Mouse (Mus musculus) brown adipose tissue, adult 24 weeks (tissue): Measurements from ENCODE around the gene Cdc42ep2. TPM values are rescaled to one million over a fixed set of nuclear protein-coding genes. Genes with fewer than 3 reads are reported as not detected.

Source experiments
- H3K27ac ChIP-seq: fragments of 200-500 bp; replicated peaks from 2 replicates; pipeline ENCODE4 v1.5.1; 2012; ENCODE audit warnings: low read depth, mild to moderate bottlenecking, low read length
- H3K4me1 ChIP-seq: fragments of 200-500 bp; 2 replicates; pipeline ENCODE4 v1.6.1; 2012; ENCODE audit warnings: low read length, mixed read lengths; ENCODE audit not compliant: control insufficient read depth, insufficient read depth, insufficient read length
- H3K4me3 ChIP-seq: fragments of 200-500 bp; 2 replicates; pipeline ENCODE4 v1.5.1; 2012; ENCODE audit warnings: low read depth, mild to moderate bottlenecking, low read length, moderate library complexity; ENCODE audit not compliant: insufficient read depth
- polyA plus RNA-seq: library from polyadenylated mRNA; stranded (reverse); fragments of >200 nt; gene quantifications from 2 replicates; pipeline ENCODE4 v1.2.4, GENCODE M21; 2012; ENCODE audit not compliant: missing spikeins, insufficient read depth, insufficient read length

Cdc42ep2 gene
- polyA plus RNA-seq, 1 experiment: 4.0 TPM

DNA sequence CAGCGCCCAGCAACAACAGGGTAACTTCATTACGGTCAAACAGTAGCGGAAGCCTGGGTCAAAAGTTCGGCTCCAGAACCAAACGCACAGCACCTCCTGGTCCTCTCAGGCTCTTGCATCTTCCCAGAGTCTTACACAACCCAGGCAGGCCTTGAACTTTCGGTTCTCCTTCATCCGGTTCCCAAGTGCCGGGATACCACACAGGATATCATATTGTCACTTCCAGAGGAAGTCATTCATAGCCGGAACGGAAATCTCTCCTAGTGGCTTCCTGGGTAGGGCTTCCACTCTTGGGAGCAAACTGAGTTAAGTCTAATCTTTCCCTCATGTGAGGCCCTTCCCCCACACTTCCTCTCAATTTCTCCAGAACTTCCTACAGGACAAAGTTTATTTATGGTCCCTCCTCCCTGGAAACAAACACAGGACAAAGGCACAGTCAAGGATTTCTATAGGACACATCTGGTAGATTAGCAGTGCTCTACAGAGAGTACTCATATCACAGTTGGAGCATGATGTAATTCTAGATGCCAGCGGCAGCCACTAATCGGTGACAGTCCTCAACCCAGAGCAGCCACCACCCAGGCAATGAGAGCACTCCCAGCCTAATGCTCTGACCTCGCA lies 27.6 kb upstream of the Cdc42ep2 start:
- Histone ChIP-seq H3K27ac (peak overlapping the region; percentile 97), H3K4me1 (peaks cover 39% of the 10 kb centered on the region), H3K4me3 (peak overlapping the region; percentile 59)

DNA sequence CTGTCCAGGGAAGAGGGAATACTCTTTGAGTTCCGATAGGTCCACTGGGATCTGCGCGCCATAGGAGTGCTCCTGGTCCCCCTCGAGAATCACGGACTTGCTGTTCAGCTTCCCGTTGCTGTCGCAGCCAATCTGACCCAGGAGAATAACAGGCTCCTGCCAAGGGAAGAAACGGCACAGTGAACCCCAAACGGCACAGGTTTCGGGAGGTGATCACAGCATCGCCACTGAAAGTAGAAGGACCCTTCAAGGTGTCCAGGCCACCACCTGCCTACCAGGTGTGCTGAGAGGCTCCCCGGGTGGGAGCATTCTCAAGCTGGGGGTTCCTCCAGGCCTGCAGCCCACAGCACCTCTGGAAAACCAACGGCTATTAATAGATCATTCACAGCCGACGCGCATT lies 27.0 kb upstream of the Cdc42ep2 start:
- Histone ChIP-seq H3K27ac (peak overlapping the region; percentile 95), H3K4me3 (peak overlapping the region; percentile 59), H3K4me1 (peaks cover 41% of the 10 kb centered on the region)

DNA sequence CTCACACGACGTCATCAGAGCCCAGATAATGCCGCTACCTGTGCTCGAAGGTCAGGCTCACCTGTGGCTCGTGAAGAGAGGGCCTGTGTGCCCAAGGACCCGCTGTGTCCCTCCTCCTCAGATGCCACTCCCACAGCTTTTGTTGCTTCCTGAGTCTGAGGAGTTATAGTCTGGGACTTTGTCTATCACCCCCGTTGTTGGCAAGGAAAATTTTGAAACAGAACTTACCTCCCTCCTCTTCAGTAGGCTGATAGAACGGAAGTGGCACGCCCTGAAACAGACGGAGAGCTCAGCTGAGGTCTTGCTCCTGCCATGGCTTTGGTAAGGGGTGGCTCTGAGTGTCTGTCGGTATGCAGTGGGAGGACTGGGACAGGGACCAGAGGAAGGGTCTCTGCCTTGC lies 25.6 kb upstream of the Cdc42ep2 start:
- Histone ChIP-seq H3K27ac (peak overlapping the region; percentile 95), H3K4me3 (peak overlapping the region; percentile 59), H3K4me1 (peaks cover 50% of the 10 kb centered on the region)

DNA sequence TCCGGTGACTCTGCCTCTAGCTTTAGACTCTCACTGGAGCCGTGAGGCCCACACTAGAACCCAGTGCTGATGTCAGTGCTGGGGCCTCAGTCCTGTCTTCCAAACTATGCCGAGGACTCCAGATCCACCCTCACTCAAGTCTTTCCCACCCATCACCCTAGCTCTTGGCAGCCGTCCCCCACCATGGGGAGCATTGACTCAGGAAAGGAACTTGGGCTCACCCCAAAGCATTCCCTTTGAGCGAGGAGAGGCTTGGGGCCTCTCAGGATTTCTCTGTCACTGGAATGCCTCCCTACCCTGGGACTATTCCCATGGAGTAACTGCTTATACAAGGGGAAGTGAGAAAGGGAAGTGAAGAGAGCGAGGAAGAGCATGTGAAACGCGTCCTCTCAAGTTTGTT lies 21.3 kb upstream of the Cdc42ep2 start:
- H3K4me3 ChIP-seq: no peak overlapping the region
- H3K27ac ChIP-seq: peak overlapping the region; percentile 83
- H3K4me1 ChIP-seq: peaks cover 49% of the 10 kb centered on the region

DNA sequence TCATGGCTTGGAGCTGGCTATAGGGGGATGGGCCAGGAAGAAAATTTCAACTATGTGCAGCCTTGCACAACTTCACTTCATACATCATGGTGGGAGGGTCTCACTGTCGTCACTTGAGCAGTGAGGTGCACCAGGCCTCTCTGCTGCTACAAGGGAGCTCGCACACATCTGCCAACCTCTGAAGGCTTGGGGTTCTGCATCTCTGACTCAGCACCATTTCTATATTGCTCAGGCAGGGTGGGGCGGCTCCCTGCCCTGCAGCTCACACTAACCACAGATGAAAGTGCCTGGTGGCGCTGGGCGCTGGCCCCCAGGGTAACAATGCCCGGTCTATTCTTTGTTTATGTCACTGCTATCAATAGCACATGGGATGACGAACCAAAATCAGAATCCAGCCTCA lies 20.4 kb upstream of the Cdc42ep2 start:
- no peak overlapping the region for H3K4me3 ChIP-seq
- peaks cover 53% of the 10 kb centered on the region for H3K4me1 ChIP-seq
- peak overlapping the region; percentile 83 for H3K27ac ChIP-seq

GRCm38 (mm10) chr19:5944145-5944544 lies 19.5 kb upstream of the Cdc42ep2 start:
- Histone ChIP-seq H3K4me1 (peaks cover 57% of the 10 kb centered on the region), H3K27ac (peak overlapping the region; percentile 25; the same call in 1 of the 2 replicates), H3K4me3 (no peak overlapping the region)

DNA sequence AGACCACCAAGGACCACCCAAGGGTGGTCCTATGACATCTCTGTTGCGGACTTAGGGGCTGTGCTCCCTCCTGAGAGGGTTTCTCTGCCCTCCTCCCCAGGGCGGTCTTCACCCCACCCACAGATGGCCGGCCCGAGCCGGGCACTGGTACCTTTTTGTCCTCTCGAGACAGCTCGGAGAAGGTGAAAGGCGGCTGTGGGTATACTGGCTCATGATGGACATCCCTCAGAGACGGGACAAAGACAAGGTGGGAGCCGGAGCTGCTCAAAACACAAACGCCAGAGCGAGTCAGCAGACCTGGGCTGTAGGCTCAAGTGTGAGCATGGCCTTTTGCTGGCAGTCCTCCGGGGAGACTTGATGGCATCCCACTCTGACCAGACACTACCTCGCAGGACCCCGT lies 18.8 kb upstream of the Cdc42ep2 start:
- Histone ChIP-seq H3K4me3 (no peak overlapping the region), H3K27ac (no peak overlapping the region), H3K4me1 (peaks cover 57% of the 10 kb centered on the region)

GRCm38 (mm10) chr19:5942581-5942980 lies 18.0 kb upstream of the Cdc42ep2 start:
- peaks cover 61% of the 10 kb centered on the region for H3K4me1 ChIP-seq
- H3K4me3 ChIP-seq: no peak overlapping the region
- peak overlapping the region; percentile 19; the same call in 1 of the 2 replicates for H3K27ac ChIP-seq

GRCm38 (mm10) chr19:5940656-5941055 lies 16.0 kb upstream of the Cdc42ep2 start:
- Histone ChIP-seq H3K27ac (peak overlapping the region; percentile 97), H3K4me1 (peaks cover 52% of the 10 kb centered on the region), H3K4me3 (no peak overlapping the region; the same call in 1 of the 2 replicates)

DNA sequence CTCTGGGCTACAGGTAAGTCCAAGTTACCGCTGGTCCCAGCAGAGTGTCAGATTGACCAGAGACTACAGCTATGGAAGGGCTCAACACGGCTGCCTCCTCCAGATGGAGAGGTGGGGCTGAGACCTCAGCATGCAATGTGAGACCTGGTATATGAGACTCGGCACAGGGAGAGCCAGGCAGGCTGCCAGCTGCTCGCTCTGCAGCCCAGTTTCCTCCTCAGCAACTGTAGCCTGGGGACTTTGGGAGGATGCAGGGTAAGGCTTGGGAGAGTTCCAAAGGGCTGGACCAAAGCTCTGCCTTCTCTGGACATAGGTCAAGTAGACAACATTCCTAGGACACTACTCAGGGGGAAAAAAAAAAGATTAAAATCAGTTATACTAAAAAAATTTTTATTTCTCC lies 15.6 kb upstream of the Cdc42ep2 start:
- peaks cover 52% of the 10 kb centered on the region for H3K4me1 ChIP-seq
- no peak overlapping the region for H3K4me3 ChIP-seq
- peak overlapping the region; percentile 97 for H3K27ac ChIP-seq

DNA sequence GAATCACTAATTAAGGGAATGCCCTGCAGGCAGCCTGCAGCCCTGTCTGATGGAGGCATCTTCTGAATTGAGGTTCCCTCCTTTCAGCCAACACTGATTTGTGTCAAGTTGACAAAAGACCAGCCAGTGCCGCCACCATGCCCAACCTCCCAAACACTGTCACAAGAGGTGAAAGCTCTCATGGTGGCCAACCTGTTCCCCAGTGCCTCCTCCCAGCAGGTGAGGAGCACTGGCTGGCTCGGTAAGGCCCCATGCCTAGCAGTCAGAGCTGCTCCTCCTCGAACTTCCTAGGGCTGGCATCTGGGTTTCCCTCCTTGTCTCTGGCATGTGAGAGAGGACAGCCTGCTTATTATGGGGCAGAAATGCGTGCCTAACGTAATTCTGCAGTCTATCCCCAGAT lies 15.1 kb upstream of the Cdc42ep2 start:
- Histone ChIP-seq H3K4me1 (peaks cover 51% of the 10 kb centered on the region), H3K4me3 (no peak overlapping the region), H3K27ac (peak overlapping the region; percentile 70)

DNA sequence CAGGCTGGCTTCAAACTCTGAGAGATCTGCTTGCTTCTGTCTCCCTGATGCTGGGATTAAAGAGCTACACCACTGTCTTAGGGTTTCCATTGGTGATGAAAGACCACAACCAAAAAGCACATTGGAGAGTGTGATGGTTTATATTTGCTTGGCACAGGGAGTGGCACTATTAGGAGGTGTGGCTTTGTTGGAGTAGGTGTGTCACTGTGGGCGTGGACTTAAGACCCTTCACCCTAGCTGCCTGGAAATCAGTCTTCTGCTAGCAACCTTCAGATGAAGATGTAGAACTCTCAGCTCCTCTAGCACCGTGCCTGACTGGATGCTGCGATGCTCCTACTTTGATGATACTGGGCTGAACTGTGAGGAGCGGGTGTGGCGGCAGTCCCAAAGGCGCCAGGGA lies 13.9 kb upstream of the Cdc42ep2 start:
- Histone ChIP-seq H3K4me3 (no peak overlapping the region), H3K27ac (peak overlapping the region; percentile 62; the same call in 1 of the 2 replicates), H3K4me1 (peaks cover 42% of the 10 kb centered on the region)

DNA sequence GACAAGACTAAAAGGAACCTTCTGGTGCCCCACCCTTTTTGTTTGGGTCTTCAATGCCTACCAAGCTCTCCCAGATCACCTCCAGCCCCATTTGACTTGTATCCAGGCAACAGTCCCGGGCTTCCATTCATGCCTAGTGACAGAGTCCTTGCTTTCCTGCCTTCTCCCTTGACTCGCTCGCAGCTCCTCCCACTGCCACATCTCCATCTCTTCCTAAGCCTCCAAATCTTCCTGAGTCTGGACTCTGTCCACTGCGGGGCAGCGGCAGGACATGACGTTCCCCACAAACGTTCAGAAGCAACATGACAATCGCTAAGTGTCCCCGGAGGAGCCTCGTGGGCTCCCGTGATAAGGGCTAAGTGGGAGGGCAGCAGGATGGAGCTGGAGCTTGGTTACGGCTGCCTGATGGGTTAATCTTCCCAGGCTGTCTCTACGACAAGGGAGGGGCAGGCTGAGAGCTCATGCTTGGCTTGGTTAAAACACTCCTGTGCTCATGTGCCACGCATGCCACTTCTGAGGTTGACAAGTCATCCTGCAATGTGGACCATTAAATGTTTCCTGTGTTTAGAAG lies 13.3 kb upstream of the Cdc42ep2 start:
- Histone ChIP-seq H3K4me3 (no peak overlapping the region), H3K4me1 (peaks cover 42% of the 10 kb centered on the region), H3K27ac (peak overlapping the region; percentile 62)

- H3K4me1 ChIP-seq: peaks cover 38% of the 10 kb centered on the region
- H3K27ac ChIP-seq: peak overlapping the region; percentile 62
- H3K4me3 ChIP-seq: no peak overlapping the region
Measured at GRCm38 (mm10) chr19:5937095-5937835, 12.6 kb upstream of the Cdc42ep2 start.

DNA sequence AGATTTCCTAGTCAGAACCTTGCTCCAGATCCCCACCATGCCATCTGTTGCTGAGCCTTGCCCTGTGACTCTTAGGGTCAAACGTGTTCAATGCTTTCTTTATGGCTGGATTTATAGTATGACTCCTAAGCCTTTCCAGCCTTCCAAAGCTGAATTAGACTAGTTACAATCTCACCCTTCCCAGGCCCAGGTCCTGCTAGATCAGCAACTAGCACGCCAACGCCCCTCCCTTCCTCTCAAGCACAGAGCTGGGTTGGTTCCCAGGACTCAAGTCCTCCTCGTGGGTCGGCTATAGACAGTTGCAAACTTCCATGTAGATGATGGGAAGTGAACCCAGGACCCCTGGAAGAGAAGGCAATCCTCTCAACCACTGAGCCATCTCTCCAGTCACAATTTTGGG lies 11.1 kb upstream of the Cdc42ep2 start:
- Histone ChIP-seq H3K4me1 (peaks cover 37% of the 10 kb centered on the region), H3K4me3 (no peak overlapping the region), H3K27ac (peak overlapping the region; percentile 73)
